Mouse (Mus musculus) heart, postnatal 25 days (tissue): Measurements from ENCODE around the gene Gm11992. TPM values are rescaled to one million over a fixed set of nuclear protein-coding genes. Genes with fewer than 3 reads are reported as not detected.
A peak's percentile ranks its signal among the peaks of the same experiment; 100 is the strongest.

Source experiments
- DNase-seq: peaks from one replicate; pipeline ENCODE4 v3.0.0; 2022; ENCODE audit warnings: low spot score
- intact Hi-C: fragments of 180-260 bp; cut with DNase I; formaldehyde crosslinking; loops from one replicate; pipeline ENCODE4 v1.15.1; 2025
- total RNA-seq, 2 experiments: library from RNA; stranded (reverse); gene quantifications; 2 replicates each; pipeline ENCODE4 v1.2.3; 2021

Gm11992 gene
- total RNA-seq: under 1 TPM; 0.57 to 0.61 TPM

DNA sequence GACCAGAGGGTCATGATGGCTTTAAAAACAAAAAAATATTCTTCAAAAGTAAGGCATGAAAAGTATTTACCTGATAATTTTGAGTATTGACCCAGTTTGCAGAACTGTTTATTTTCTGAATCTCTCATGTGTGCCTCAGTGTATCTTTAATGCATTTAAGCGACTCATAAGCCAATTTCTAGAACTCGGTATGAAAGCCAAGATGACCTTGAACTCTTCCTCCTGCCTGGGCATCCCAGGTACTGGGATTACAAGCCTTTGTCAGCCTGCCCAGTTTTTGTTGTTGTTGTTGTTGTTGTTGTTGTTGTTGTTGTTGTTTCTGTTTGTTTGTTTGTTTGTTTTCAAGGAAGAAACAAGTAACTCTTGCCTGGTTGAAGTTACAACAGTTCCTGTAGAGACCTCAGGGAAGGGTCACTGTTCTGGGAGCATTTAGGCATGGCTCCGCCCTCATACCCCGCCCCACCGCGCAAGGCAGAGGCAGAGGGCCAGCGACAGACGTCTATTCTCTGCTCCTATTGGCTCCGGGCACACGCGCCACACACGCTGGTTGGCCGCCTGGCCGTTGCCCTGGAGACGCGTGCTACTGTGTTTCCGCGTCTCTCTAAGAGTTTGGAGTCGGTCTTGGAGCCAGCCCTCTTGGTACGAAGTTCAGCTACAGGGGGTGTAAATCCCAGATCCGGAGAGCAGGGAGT is at the start of gene Gm11992:
TSS of gene Gm11992 (plus strand) at position 584 of the 692 bp plus-strand sequence.
- peak; percentile 63 for DNase-seq
- intact Hi-C loops: loop anchor here (5.0 kb wide), 1 partner anchor 36 kb away; the partner anchor contains the start of gene Hus1

DNA sequence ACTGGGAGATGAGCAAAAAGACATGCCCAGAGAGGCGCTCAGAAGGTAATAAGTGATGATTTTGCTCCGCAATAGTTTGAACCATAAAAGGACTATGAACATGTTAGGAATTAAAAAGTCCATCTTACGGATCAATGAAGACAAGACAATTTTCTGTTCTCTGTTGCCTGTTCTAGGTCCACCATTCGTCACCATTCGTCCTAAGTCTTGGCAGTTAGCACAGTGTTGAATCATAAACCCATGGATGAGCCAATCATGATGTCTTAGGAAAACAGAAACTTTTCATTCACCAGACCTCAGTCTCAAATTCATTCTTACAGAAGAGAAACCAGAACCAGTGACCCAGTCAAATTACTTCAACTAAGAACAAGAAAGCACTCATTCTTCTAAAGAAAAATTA is 39.6 kb upstream of the Gm11992 start:
- no peak for DNase-seq
- intact Hi-C loops: no loop called here

DNA sequence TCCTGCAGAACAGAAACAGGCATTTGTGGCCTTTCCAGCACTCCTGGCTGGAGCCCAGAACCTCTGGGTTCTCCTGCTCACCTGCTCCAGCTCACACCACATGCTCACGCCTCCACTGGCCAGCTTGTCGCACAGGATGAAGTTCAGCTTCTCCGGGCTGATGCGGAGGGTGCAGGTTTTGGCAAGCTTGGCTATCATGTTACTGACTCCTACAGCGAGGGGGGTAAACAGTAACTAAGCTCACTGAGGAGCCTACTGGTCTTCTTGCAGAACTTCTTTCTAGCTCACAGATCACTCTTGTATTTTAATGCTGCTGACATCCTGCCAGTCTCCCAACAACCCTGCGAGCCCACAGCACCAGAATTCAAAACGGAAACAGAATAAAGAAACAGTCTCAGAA is 38.0 kb upstream of the Gm11992 start:
- no peak for DNase-seq
- intact Hi-C loops: loop anchor here (5.0 kb wide), 2 partner anchors 37 to 107 kb away; partner anchors contain the start of genes Gm11992, Sun3 and Upp1

DNA sequence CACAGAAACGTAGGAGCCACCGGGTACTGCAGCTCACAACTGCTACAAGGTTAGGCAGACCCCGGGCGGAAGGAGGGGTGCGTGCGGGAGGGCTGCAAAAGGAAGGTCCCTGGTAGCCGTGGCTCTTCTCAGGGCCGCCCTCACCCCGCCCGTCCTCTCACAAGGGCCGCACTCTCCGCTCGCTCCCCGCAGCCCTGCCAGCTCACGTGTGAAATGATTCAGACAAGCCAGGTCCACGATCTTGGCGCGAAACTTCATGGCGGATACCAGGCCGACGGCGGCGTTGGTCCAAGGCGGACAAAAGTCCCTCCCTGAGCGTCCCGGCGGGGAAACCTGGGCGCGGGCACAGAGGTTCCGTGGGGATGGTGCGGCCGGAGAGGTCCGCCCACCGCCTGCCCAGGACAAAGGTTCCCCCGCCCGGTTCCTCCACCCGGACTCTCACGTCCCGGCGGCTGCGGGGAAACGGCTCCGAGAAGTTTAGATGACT is 37.5 kb upstream of the Gm11992 start, which contains the start of gene Hus1:
TSS of gene Hus1 (minus strand) at position 339 of the 487 bp plus-strand sequence.
- intact Hi-C loops: loop anchor here (5.0 kb wide), 2 partner anchors 36 to 106 kb away; partner anchors contain the start of genes Gm11992, Sun3 and Upp1
- DNase-seq: peak; percentile 76

DNA sequence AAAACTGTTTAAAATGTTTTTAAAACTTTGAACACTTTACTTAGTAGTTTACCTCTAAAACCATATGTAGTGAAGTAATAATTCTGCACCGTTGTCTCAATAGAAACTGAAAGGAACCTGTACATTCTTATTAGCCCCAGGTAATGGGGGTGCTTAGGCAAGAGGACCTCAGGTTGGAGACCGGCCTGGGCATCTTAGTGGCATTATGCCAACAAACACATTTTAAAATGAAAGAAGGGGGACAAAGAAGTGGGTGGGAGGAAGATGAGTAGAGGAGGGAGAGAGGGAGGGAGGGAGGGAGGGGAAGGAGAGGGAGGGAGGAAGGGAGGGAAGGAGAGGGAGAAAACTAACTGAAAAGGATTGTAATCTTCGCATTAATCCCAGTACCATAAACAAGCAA is 37.0 kb upstream of the Gm11992 start:
- DNase-seq: no peak
- intact Hi-C loops: loop anchor here (5.0 kb wide), 2 partner anchors 36 to 106 kb away; partner anchors contain the start of genes Gm11992, Sun3 and Upp1

DNA sequence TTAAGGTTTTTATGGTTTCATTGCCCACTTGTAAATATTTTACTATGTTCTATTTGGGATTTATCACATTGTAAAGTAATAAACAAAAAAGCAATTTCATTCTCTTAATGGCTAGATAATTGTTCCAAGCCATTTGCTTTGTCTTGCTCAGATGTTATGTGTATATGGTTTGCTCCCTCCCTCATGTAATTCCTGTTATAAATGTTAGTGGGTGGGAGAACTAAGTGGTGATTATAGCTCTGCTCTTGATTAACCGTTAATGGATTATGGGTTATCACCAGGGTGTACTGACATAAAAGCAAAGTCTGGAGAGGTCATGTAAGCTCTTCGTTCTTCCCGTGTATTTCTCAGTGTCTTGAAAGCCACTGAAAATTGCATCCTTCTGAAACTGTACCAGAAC is 33.7 kb upstream of the Gm11992 start:
- intact Hi-C loops: loop anchor here (5.0 kb wide), 2 partner anchors 33 to 103 kb away; partner anchors contain the start of genes Gm11992, Sun3 and Upp1
- DNase-seq: no peak

DNA sequence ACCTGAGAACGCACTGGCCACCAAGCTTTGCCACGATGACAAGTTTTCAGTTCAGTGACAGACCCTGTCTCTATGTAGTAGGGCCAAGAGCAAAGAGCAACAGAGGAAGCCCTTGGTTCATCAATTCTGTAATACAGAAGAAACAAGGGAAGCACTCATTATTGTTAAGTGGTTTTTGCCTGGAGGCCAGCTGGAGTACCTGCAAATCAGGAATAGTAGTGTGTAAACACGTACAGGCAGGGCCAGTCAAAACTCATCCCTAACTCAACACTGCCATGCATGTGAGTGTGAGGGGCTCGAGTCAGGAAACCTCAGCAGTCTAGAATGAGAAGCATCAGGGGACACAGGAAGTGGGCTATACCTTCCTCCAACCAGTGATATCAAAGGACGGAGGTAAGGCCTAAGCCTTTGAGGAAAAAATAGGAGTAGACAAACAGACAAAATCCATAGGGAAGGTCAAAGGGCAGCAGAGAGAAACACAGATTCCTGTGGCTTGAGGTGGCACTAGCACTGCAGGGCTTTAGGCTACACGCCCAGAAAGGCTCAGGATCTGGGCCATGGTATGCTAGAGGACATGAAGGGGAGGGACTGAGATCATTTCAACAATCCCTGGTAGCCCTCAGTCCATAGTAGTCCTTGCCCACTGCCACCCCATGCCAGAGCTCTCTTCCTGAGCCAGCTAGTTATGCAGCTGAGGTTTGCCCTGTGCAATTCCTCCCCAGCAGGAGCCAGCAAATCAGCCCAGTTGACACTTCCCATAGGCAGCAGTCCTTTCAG is 29.7 kb upstream of the Gm11992 start:
- intact Hi-C loops: no loop called here

DNA sequence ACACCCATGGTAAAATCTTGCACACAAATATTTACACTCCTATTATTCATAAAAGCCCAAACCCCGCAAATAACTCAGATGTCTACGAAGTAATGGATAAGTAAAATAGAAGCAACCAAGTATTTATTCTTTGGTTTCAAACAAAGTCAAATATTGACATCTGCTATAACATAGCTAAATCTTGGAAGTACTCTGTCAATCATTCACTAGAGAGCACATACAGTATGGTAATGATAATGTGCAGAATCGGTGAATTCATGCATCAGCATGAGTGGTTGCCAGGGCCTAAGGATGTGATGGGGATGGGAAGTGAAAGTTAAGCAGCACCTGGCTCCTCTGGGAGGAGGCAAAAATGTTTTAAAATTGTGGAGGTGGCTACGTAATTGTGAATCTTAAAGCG is 28.2 kb upstream of the Gm11992 start:
- DNase-seq: no peak
- intact Hi-C loops: no loop called here

More for the DNA sequence above, 29.7 kb upstream of the Gm11992 start:
- DNase-seq: no peak

DNA sequence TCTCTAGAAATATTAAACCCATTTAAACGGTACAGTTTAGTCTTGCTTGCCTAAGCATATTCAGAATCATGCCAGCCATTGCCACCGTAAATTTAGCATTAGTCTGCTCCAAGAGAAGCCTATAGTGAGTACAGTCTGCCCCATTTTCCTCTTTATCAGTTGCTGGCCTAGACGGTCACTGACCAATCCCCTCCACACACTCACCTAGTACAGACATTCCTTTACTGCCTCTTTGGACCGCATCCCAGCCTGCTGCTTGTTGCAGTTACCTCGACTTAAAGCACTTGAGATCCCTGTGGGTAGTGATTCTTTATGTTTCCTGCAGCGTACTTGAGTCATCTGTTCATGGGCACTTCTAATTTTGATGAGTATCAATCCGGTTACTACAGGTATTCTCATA is 23.6 kb upstream of the Gm11992 start:
- no peak for DNase-seq
- intact Hi-C loops: no loop called here

DNA sequence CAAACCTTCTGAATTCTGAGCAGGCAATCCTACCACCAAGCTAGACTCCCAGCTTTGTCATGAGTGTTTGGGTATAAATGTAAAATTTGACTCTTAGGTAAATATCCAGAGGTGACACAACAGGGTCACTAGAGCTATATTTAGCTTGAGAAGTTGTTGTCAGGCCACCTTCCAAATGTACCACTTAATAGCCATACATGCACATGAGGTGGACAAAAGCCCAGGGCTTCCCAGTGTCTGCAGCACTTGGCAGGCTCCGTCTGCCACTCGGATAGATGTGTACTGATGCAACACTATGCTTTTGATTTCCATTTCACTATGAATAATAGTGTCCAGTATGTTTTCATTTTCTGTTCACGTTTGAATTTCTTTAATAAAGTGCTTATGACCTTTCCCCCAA is 23.2 kb upstream of the Gm11992 start:
- DNase-seq: no peak

DNA sequence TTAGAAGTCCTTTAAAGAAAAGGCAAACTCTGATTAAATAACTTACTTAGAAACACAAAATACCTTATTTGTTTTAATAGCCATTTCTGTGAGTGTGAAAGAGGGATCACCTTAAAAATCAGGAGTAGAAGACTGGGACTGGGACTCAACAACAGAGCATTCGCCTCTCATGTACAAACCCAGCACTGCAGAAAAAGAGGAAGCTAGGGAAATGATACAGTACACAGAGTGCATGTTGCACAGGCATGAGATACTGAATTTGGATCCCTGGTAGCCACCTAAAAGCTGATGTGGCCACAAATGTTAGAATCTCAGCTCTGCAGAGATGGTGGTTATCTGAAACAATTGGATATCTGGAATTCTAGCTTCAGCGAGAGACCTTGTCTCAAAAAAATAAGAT is 16.9 kb upstream of the Gm11992 start:
- no peak for DNase-seq
- intact Hi-C loops: no loop called here

More for the DNA sequence above, 23.2 kb upstream of the Gm11992 start:
- intact Hi-C loops: no loop called here

DNA sequence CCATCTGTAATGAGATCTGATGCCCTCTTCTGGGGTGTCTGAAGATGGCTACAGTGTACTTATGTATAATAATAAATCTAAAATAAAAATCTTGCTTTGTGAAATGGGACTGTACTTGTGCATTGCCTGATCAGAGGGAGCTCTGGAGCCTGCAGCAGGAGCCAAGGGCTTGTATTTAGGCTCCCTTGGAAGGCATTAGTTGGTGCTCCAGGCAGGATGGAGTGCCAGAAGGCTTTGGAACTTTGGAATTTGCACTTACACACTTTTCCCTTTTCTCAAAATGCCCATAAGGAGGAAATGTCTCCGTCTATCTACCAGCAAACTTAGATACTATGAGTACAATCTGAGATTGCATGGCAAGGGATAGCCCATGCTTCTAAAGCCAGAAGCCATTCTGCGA is 1.8 kb upstream of the Gm11992 start:
- DNase-seq: no peak
- intact Hi-C loops: loop anchor here (5.0 kb wide), 1 partner anchor 34 kb away; the partner anchor contains the start of gene Hus1

DNA sequence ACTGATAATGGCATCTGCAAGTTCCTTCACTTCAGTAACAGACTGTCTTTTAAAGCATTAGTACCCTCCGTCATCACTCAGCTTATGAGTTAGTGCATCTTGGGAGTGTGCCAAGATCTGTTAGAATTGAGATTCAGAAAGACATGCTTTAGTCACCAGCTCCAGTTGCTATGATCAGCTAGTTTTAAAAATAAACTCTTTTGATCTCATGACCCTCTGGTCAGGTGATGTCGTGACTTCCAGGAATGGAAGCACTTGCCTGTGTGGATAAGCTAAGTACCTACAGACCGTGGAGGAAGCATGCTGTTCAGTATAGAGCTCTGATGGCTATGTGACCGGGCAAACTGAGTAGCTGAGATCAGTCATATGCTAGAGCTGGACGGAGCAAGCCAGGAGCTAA is 1.4 kb upstream of the Gm11992 start:
- no peak for DNase-seq
- intact Hi-C loops: loop anchor here (5.0 kb wide), 1 partner anchor 35 kb away; the partner anchor contains the start of gene Hus1

DNA sequence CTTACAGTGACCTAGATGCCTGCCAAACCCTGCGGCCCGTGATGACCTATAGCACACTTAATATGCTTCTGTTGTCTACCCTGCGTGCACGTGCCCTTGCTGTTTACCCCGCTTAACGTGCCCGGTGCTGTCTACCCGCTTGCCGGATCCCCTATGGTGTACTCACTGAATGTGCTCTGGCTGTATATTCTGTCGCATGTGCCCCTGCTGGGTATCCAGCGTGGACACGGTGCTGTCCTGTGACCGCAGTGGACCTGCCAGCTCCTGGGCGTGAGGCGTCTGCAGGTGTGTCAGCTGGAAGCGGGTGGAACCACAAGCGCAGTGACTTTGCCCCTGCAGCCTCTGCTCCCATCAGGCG is 288 bp downstream of the Gm11992 start, which contains the start of gene Sun3:
TSS of gene Sun3 (minus strand) at position 289 of the 358 bp plus-strand sequence.
- intact Hi-C loops: loop anchor here (5.0 kb wide), 1 partner anchor 36 kb away; the partner anchor contains the start of gene Hus1
- DNase-seq: no peak

DNA sequence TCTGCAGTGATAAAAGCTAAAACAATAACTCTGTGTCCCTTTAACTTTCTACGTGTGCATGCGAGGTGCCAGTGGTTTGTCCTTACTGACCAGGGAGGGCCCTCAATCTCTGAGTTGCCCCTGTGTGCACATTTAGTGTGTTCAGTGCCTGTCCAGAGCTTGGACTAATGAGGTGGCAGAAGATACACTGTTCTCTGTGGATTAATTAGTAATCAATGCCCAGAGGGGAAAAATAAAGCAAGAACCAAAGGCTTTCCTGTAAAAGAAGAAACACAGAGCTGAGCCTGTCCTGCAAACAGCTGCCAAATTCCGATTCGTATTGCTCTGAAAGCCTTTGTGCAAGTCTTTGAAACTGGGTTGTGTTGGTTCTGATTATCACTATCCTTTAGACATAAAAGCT is 1.8 kb downstream of the Gm11992 start:
- DNase-seq: no peak

DNA sequence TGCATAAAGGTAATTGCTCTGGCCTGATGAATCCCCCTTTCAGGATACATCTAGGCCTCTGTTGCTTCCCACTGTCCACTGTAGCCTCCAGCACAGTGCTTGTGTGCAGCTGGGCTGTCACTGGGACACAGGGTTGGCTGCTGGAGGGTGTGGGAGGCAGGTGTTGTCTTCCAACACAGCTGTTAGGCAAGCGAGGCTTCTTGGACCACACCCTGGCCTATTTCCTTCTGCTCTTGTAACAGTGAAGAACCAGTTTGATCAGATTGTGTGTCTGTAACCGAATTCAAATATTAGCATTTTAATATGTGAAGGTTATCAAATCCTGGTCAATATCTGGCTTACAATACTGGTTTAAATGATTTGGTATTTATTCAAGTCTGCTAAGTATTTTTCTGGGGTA is 3.5 kb downstream of the Gm11992 start:
- intact Hi-C loops: loop anchor here (5.0 kb wide), 1 partner anchor 65 kb away; the partner anchor contains the start of gene Upp1
- DNase-seq: no peak

More for the DNA sequence above, 1.8 kb downstream of the Gm11992 start:
- intact Hi-C loops: loop anchor here (5.0 kb wide), 1 partner anchor 67 kb away; the partner anchor contains the start of gene Upp1

DNA sequence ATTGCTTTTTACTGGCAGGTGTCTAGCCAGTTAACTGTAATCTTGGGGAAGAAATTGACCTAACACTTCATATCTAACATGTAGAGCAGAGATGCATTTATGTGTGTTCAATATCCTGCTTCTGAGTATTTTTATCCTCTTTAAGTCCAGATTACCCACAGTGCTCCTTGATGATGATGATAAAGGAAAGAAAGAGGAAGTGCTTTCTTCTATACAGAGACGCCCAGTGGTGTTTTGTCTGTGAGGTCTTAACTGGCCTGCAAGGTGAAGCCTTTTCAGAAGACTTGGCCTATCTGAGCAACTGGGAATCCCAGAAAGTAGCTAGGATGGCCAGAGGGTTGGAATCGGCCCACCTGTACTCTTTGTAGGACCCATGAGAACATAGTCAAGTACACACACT is 8.5 kb downstream of the Gm11992 start:
- intact Hi-C loops: no loop called here
- no peak for DNase-seq

DNA sequence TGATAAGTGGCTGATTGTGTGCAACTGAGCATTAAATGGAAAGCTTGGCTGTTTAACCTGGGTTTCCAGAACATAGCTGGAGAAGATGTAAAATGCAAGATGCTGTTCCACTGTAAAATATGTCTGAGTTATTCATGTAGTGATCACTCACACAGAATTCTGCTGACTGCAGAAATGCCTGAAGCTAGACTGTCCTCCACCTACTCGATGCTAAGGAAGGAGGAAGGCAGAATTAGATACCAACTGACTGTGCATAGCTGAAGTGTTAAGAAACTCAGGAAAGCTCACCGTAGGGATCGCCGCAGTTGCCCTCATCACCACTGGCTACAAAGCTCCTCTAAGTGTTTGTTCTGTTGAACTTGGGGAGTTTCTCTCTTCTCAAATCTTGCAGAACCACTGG is 9.3 kb downstream of the Gm11992 start:
- intact Hi-C loops: no loop called here
- no peak for DNase-seq

DNA sequence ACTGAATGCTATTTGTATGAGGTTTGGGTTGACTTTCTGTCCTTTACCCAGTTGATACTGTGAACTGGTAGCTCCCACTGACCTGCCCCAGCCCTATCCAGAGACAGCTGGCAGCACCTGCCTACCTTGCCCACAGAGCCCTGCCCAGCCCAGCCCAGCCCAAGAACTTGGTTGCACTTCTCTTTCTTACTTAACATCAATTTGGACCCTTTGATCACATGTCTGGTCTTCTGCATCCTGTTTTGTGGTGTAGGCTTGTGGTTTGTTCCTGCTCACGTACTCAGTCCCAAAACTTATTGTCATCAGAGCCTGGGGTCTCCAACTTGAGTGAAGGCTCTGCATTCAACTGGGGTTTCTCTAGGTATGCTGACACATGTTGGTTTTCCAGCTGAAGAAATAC is 11.6 kb downstream of the Gm11992 start:
- no peak for DNase-seq
- intact Hi-C loops: no loop called here

DNA sequence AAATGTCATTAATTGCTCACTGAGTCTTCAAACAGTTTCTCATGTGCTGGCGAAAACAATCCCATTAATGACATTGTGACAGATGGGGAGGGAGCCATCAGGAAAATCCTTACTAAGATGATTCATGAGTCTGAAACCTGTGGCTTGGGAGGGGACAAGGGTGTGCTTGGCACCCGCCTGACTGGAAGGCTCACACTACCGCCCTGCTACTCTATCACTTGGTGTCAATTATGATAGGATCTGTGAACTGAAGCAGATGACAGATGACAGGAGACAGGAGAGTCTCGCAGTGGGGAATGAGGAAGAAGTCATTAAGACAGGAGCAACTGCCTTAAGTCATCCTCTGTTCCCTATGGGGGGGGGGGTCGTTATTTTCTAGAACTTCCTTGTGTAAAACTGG is 12.1 kb downstream of the Gm11992 start:
- no peak for DNase-seq
- intact Hi-C loops: no loop called here
